Mouse (Mus musculus) myocyte (in vitro differentiated cells): Measurements from ENCODE around the gene Egln3. TPM values are rescaled to one million over a fixed set of nuclear protein-coding genes. Genes with fewer than 3 reads are reported as not detected.

Experiments used
- H3K27me3 ChIP-seq: one replicate; pipeline ENCODE4 v1.6.1; 2011; ENCODE audit not compliant: control insufficient read depth, insufficient read depth, insufficient read length
- H3K36me3 ChIP-seq: one replicate; pipeline ENCODE4 v1.6.1; 2011; ENCODE audit not compliant: control insufficient read depth, insufficient read depth
- H3K4me2 ChIP-seq: one replicate; pipeline ENCODE4 v1.6.1; 2011; ENCODE audit warnings: low read depth, control low read depth
- H3K4me3 ChIP-seq: one replicate; pipeline ENCODE4 v1.5.1; 2011; ENCODE audit warnings: mild to moderate bottlenecking, control low read depth, moderate library complexity
- H3K79me2 ChIP-seq: one replicate; pipeline ENCODE4 v1.6.1; 2011; ENCODE audit not compliant: control insufficient read depth, insufficient read depth
- H3ac ChIP-seq: one replicate; pipeline ENCODE4 v1.6.1; 2011; ENCODE audit not compliant: control insufficient read depth, insufficient read length
- CEBPB ChIP-seq: IDR thresholded peaks from 2 replicates; pipeline ENCODE4 v1.6.1; 2011; ENCODE audit warnings: mild to moderate bottlenecking, moderate library complexity; ENCODE audit not compliant: poor library complexity, insufficient read depth, severe bottlenecking
- E2F4 ChIP-seq: IDR thresholded peaks from one replicate; pipeline ENCODE4 v1.6.1; 2011; ENCODE audit warnings: mild to moderate bottlenecking, control low read depth, moderate library complexity; ENCODE audit not compliant: insufficient read depth
- MAX ChIP-seq: IDR thresholded peaks from one replicate; pipeline ENCODE4 v1.6.1; 2011; ENCODE audit warnings: low read depth, mild to moderate bottlenecking, control low read depth
- MYOD1 ChIP-seq, 3 experiments: IDR thresholded peaks; one replicate each; pipeline ENCODE4 v1.6.1; 2011; ENCODE audit warnings: control low read depth in 2 of 3, low read depth in 2 of 3, mild to moderate bottlenecking in 2 of 3, moderate library complexity in 1 of 3; ENCODE audit not compliant: insufficient read length in 2 of 3, control insufficient read depth in 1 of 3
- MYOG ChIP-seq, 3 experiments: IDR thresholded peaks; one replicate each; pipeline ENCODE4 v1.6.1; 2011; ENCODE audit warnings: control low read depth in 2 of 3, low read depth in 2 of 3, mild to moderate bottlenecking in 2 of 3; ENCODE audit not compliant: insufficient read length in 2 of 3, control insufficient read depth in 1 of 3, insufficient read depth in 1 of 3
- POLR2A ChIP-seq: IDR thresholded peaks from one replicate; pipeline ENCODE4 v1.6.1; 2011; ENCODE audit warnings: low read depth, mild to moderate bottlenecking, control low read depth, moderate library complexity; ENCODE audit not compliant: insufficient read length
- POLR2AphosphoS2 ChIP-seq: IDR thresholded peaks from one replicate; pipeline ENCODE4 v1.6.1; 2011; ENCODE audit warnings: low read depth, control low read depth; ENCODE audit not compliant: insufficient read length
- REST ChIP-seq: IDR thresholded peaks from one replicate; pipeline ENCODE4 v1.6.1; 2011; ENCODE audit warnings: mild to moderate bottlenecking, control low read depth, moderate library complexity; ENCODE audit not compliant: insufficient read depth, insufficient read length
- SRF ChIP-seq: IDR thresholded peaks from one replicate; pipeline ENCODE4 v1.6.1; 2011; ENCODE audit warnings: low read depth; ENCODE audit not compliant: control insufficient read depth, insufficient read length
- TCF12 ChIP-seq: IDR thresholded peaks from one replicate; pipeline ENCODE4 v1.6.1; 2011; ENCODE audit warnings: mild to moderate bottlenecking, control low read depth; ENCODE audit not compliant: poor library complexity, insufficient read depth, severe bottlenecking
- TCF3 ChIP-seq: IDR thresholded peaks from one replicate; pipeline ENCODE4 v1.6.1; 2011; ENCODE audit warnings: low read depth, control low read depth; ENCODE audit not compliant: insufficient read length
- USF1 ChIP-seq: IDR thresholded peaks from one replicate; pipeline ENCODE4 v1.6.1; 2011; ENCODE audit warnings: low read depth, mild to moderate bottlenecking, control low read depth, moderate library complexity
- polyA plus RNA-seq: library from polyadenylated mRNA; unstranded; fragments of >200 nt; fragmentation: generic; extraction: Trizol; gene quantifications from one replicate; pipeline ENCODE4 v1.2.1, GENCODE M21; 2012; ENCODE audit warnings: missing spikeins

Egln3 gene
- polyA plus RNA-seq, 1 experiment, result 130 TPM

GRCm38 (mm10) chr12:54160279-54160678 is 43.4 kb downstream of the Egln3 start:
- TF ChIP-seq TCF3 (no peak), MYOG (IDR thresholded peaks at IDR 0.05; ENCODE audit: control insufficient read depth in 1 of 3, insufficient read depth in 1 of 3, insufficient read length in 2 of 3, low read depth in 2 of 3) (no peak), SRF (no peak), REST (no peak), TCF12 (no peak), E2F4 (no peak), MYOD1 (IDR thresholded peaks at IDR 0.05; ENCODE audit: control insufficient read depth in 1 of 3, insufficient read length in 2 of 3, low read depth in 2 of 3) (no peak), CEBPB (no peak), MAX (no peak), USF1 (no peak), POLR2AphosphoS2 (no peak)
- Histone ChIP-seq H3K4me2 (no peak overlapping the region), H3K4me3 (no peak overlapping the region), H3K79me2 (no peaks in the 10 kb centered on the region), H3ac (no peak overlapping the region), H3K27me3 (no peaks in the 10 kb centered on the region), H3K36me3 (no peaks in the 10 kb centered on the region)

GRCm38 (mm10) chr12:54154771-54155170 is 48.9 kb downstream of the Egln3 start:
- Histone ChIP-seq H3K4me3 (no peak overlapping the region), H3K36me3 (no peaks in the 10 kb centered on the region), H3K27me3 (no peaks in the 10 kb centered on the region), H3K79me2 (no peaks in the 10 kb centered on the region), H3ac (no peak overlapping the region), H3K4me2 (no peak overlapping the region)
- no peak for TF ChIP-seq MYOD1 (IDR thresholded peaks at IDR 0.05; ENCODE audit: control insufficient read depth in 1 of 3, insufficient read length in 2 of 3, low read depth in 2 of 3)
- no peak for TF ChIP-seq E2F4
- no peak for TF ChIP-seq SRF
- TF ChIP-seq POLR2A, result no peak
- no peak for TF ChIP-seq TCF12
- no peak for TF ChIP-seq USF1
- TF ChIP-seq TCF3, result no peak
- no peak for TF ChIP-seq POLR2AphosphoS2
- TF ChIP-seq MAX, result no peak
- TF ChIP-seq REST, result no peak
- no peak for TF ChIP-seq MYOG (IDR thresholded peaks at IDR 0.05; ENCODE audit: control insufficient read depth in 1 of 3, insufficient read depth in 1 of 3, insufficient read length in 2 of 3, low read depth in 2 of 3)

GRCm38 (mm10) chr12:54146943-54147556 is 56.6 kb downstream of the Egln3 start:
- H3K4me3 ChIP-seq, result no peak overlapping the region
- TF ChIP-seq POLR2AphosphoS2, result no peak
- no peak for TF ChIP-seq MYOG (IDR thresholded peaks at IDR 0.05; ENCODE audit: control insufficient read depth in 1 of 3, insufficient read depth in 1 of 3, insufficient read length in 2 of 3, low read depth in 2 of 3)
- TF ChIP-seq REST, result no peak
- no peak for TF ChIP-seq USF1
- no peak for TF ChIP-seq SRF
- no peak for TF ChIP-seq POLR2A
- no peak for TF ChIP-seq MYOD1 (IDR thresholded peaks at IDR 0.05; ENCODE audit: control insufficient read depth in 1 of 3, insufficient read length in 2 of 3, low read depth in 2 of 3)
- TF ChIP-seq TCF3, result no peak
- TF ChIP-seq TCF12, result no peak
- TF ChIP-seq MAX, result no peak
- TF ChIP-seq CEBPB, result no peak
- TF ChIP-seq E2F4, result no peak
- H3K4me2 ChIP-seq, result no peak overlapping the region
- no peaks in the 10 kb centered on the region for H3K27me3 ChIP-seq
- no peaks in the 10 kb centered on the region for H3K79me2 ChIP-seq
- H3ac ChIP-seq, result no peak overlapping the region
- H3K36me3 ChIP-seq, result no peaks in the 10 kb centered on the region
